9 mouse cellular contexts compared by ENCODE assay signal in the genomic region with DNA sequence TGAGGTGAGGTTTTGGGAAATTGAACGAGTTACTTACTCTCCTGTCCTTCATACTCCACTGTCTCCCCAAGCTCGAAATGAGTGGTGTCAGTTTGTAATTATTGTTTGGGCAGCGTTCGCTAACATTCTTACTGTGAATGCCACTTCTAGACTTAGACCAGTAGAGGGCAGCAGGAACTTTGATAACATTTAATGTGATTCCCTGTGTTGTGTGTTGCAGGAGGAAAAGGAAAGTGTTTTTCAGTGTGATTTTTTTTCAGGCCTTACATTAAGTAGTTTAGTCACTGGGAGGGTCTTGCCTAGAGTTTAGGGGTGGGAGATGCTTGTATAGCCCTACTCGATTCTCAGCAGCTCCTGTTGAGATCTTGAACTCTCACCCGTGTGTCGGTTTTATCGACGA. TPM values are rescaled to one million over a fixed set of nuclear protein-coding genes. Genes with fewer than 3 reads are reported as not detected.
A peak's percentile ranks its signal among the peaks of the same experiment; 100 is the strongest.
DNase-seq lines count a peak whose midpoint lies in the region; ATAC-seq and TF ChIP-seq lines count a peak whose summit lies in the region.
"Had no signal": no experiment of that assay in that cellular context is flagged by ENCODE, and none has a peak within 500 bp of the region (broad histone marks: within the 10 kb centered on the region; RNA-seq: fewer than 3 reads in every experiment).

No protein-coding gene starts in this region.

- TF ChIP-seq POLR2A in brain, embryonic 14.5 days (IDR thresholded peaks at IDR 0.05; ENCODE audit: borderline replicate concordance, extremely low read depth, insufficient read depth, insufficient read length, poor library complexity, severe bottlenecking), result no peak
- TF ChIP-seq POLR2A in limb, embryonic 14.5 days (IDR thresholded peaks at IDR 0.05; ENCODE audit: borderline replicate concordance, extremely low read depth, insufficient read depth, insufficient read length), result no peak

- TF ChIP-seq CTCF in C2C12 (IDR thresholded peaks at IDR 0.05; ENCODE audit: control insufficient read depth, insufficient read depth, insufficient read length), result no peak
- peak; percentile 55; the same call in 1 of the 2 replicates for TF ChIP-seq CTCF in brain, embryonic 14.5 days (IDR thresholded peaks at IDR 0.05; ENCODE audit: borderline replicate concordance, extremely low read depth, insufficient read depth, insufficient read length)

- peak overlapping the region; percentile 14 for H3ac ChIP-seq in C2C12 (ENCODE audit: control insufficient read depth, insufficient read length, low read depth)

- H3K9me3 ChIP-seq in heart, embryonic 14.5 days (ENCODE audit: control insufficient read depth, low read length), result no peaks in the 10 kb centered on the region
- H3K9me3 ChIP-seq in limb, embryonic 14.5 days (ENCODE audit: control insufficient read depth, low read length), result no peaks in the 10 kb centered on the region
- H3K9me3 ChIP-seq: neural tube, embryonic 12.5 days had no signal

- H3K36me3 ChIP-seq in C2C12 (ENCODE audit: control insufficient read depth, insufficient read depth), result no peaks in the 10 kb centered on the region
- H3K36me3 ChIP-seq in heart, embryonic 14.5 days (ENCODE audit: control insufficient read depth, insufficient read depth, low read length), result no peaks in the 10 kb centered on the region
- H3K36me3 ChIP-seq in limb, embryonic 14.5 days (ENCODE audit: control insufficient read depth, insufficient read depth, low read length), result no peaks in the 10 kb centered on the region
- H3K36me3 ChIP-seq: neural tube, embryonic 12.5 days had no signal

- H3K4me1 ChIP-seq in heart, embryonic 14.5 days (ENCODE audit: control insufficient read depth in 2 of 2, insufficient read depth in 2 of 2, low read length in 2 of 2), result peaks cover 22 to 42% of the 10 kb centered on the region in 2 experiments
- H3K4me1 ChIP-seq in limb, embryonic 14.5 days (ENCODE audit: control insufficient read depth, insufficient read depth, low read length), result peaks cover 11% of the 10 kb centered on the region

- no peak for ATAC-seq in heart, embryonic 14.5 days (ENCODE audit: insufficient number of reproducible peaks, insufficient read depth, low FRiP score, low read depth)
- peak; percentile 51; the same call in 1 of the 2 replicates for ATAC-seq in limb, embryonic 14.5 days (ENCODE audit: low FRiP score, low read depth)

- WGBS in heart, embryonic 14.5 days, result 34% methylated on average over 9 of the region's 9 CpGs
- WGBS in limb, embryonic 14.5 days, result 44% methylated on average over 9 of the region's 9 CpGs

- 0 out of 2 replicates have a peak overlapping the region, but pooled peaks have one; percentile 34 for H3K4me2 ChIP-seq in heart, embryonic 14.5 days (ENCODE audit: low read length)
- H3K4me2 ChIP-seq in limb, embryonic 14.5 days (replicated peaks; ENCODE audit: low read depth, low read length, severe bottlenecking), result no peak overlapping the region
- H3K4me2 ChIP-seq: neural tube, embryonic 12.5 days had no signal

- no peaks in the 10 kb centered on the region for H3K27me3 ChIP-seq in C2C12 (ENCODE audit: control insufficient read depth, insufficient read depth, insufficient read length)
- no peaks in the 10 kb centered on the region for H3K27me3 ChIP-seq in heart, embryonic 14.5 days (ENCODE audit: control insufficient read depth, insufficient read depth, low read length)
- H3K27me3 ChIP-seq in limb, embryonic 14.5 days (ENCODE audit: control insufficient read depth, insufficient read depth, low read length), result no peaks in the 10 kb centered on the region
- H3K27me3 ChIP-seq: neural tube, embryonic 12.5 days had no signal

- no peaks in the 10 kb centered on the region for H3K79me3 ChIP-seq in C2C12 (ENCODE audit: low read depth)

- H3K27ac ChIP-seq in heart, embryonic 14.5 days (replicated peaks in 1 of 2; ENCODE audit: control insufficient read depth in 1 of 2, insufficient read depth in 1 of 2, low read depth in 2 of 2, low read length in 2 of 2), result peak overlapping the region; percentile 12 to 43; a peak in 2 of 4 replicates
- no peak overlapping the region for H3K27ac ChIP-seq in limb, embryonic 14.5 days (replicated peaks; ENCODE audit: low read depth, low read length)
- H3K27ac ChIP-seq: neural tube, embryonic 12.5 days had no signal

- no peak overlapping the region for H3K4me3 ChIP-seq in C2C12 (ENCODE audit: insufficient read depth, poor library complexity, severe bottlenecking)
- H3K4me3 ChIP-seq in heart, embryonic 14.5 days (ENCODE audit: control insufficient read depth in 1 of 2, insufficient read depth in 1 of 2, low read depth in 1 of 2, low read length in 2 of 2), result no peak overlapping the region
- H3K4me3 ChIP-seq in limb, embryonic 14.5 days (replicated peaks; ENCODE audit: low read length), result no peak overlapping the region
- H3K4me3 ChIP-seq: neural tube, embryonic 12.5 days had no signal

- peak overlapping the region; percentile 42 for H3K9ac ChIP-seq in heart, embryonic 14.5 days (ENCODE audit: low read length)
- no peak overlapping the region for H3K9ac ChIP-seq in limb, embryonic 14.5 days (ENCODE audit: low read depth, low read length, severe bottlenecking)
- H3K9ac ChIP-seq: neural tube, embryonic 12.5 days had no signal

- no peaks in the 10 kb centered on the region for H3K79me2 ChIP-seq in C2C12 (ENCODE audit: control insufficient read depth, insufficient read depth)

- intact Hi-C loops in heart, postnatal 25 days (cut with DNase I), result loop anchor here (1.0 to 5.0 kb wide), 3 partner anchors 59 to 121 kb away; no protein-coding TSS in a partner anchor

- DNase-seq in heart, adult 8-10 months (ENCODE audit: low spot score), result peak; percentile 74
- no peak for DNase-seq in heart, postnatal 25 days (ENCODE audit: low spot score)
- DNase-seq in brain, embryonic 14.5 days (ENCODE audit: low read depth), result peak; percentile 77
- peak; percentile 89 for DNase-seq in limb, embryonic 14.5 days (ENCODE audit: low spot score)
- DNase-seq in retina, adult 2 months (ENCODE audit: low read depth, low spot score), result peak; percentile 29
- no peak for DNase-seq in urinary bladder, postnatal 36 days (ENCODE audit: low spot score in 2 of 2)

TF ChIP-seq in C2C12, 6 proteins besides CTCF, POLR2A, EP300 and RAD21:
- TF ChIP-seq USF1 (IDR thresholded peaks at IDR 0.05; ENCODE audit: low read depth), result no peak
- no peak for TF ChIP-seq MAX (IDR thresholded peaks at IDR 0.05)
- TF ChIP-seq MYOD1 (IDR thresholded peaks at IDR 0.05; ENCODE audit: control insufficient read depth, insufficient read length, low read depth), result no peak
- no peak for TF ChIP-seq CEBPB (IDR thresholded peaks at IDR 0.05; ENCODE audit: low read depth)
- TF ChIP-seq FOSL1 (IDR thresholded peaks at IDR 0.05; ENCODE audit: insufficient read depth, low read length, poor library complexity, severe bottlenecking), result no peak
- no peak for TF ChIP-seq MYOG (IDR thresholded peaks at IDR 0.05; ENCODE audit: control insufficient read depth, extremely low read depth, insufficient read length)

RNA-seq across cellular contexts. Expression of a gene that starts 3.5 kb away (rescaled TPM):
- total RNA-seq in heart, adult 8-10 months (2022), result 10 to 100 TPM; 17.9 to 24.4 (median 22.7) TPM
- 10 to 100 TPM; 16.8 to 17.8 TPM for total RNA-seq in heart, postnatal 25 days (2021)
- not detected for polyA plus RNA-seq in C2C12 (2012; fragmentation: generic; extraction: Trizol)
- polyA plus RNA-seq in brain, embryonic 14.5 days (2012; rRNA removed), result 0.18 and 0.41 TPM in 2 replicates
- 9.5 and 11.2 TPM in 2 replicates for polyA plus RNA-seq in heart, embryonic 14.5 days (2014; fragmentation: Nextera tagmentation; extraction: Ambion mirVana)
- 2.2 and 3.1 TPM in 2 replicates for polyA plus RNA-seq in limb, embryonic 14.5 days (2012; rRNA removed)
- 2.6 and 2.8 TPM in 2 replicates for polyA plus RNA-seq in limb, embryonic 14.5 days (2014; fragmentation: Nextera tagmentation; extraction: Ambion mirVana)

RNA-seq across cellular contexts. Expression of a gene that starts 14.6 kb away (rescaled TPM):
- total RNA-seq in heart, adult 8-10 months (2022), result 100 to 1,000 TPM; 260 to 429 (median 309) TPM
- total RNA-seq in heart, postnatal 25 days (2021), result 100 to 1,000 TPM; 365 to 487 TPM
- 472 TPM for polyA plus RNA-seq in C2C12 (2012; fragmentation: generic; extraction: Trizol)
- polyA plus RNA-seq in brain, embryonic 14.5 days (2012; rRNA removed), result 8.8 and 11.5 TPM in 2 replicates
- 457 and 563 TPM in 2 replicates for polyA plus RNA-seq in heart, embryonic 14.5 days (2014; fragmentation: Nextera tagmentation; extraction: Ambion mirVana)
- polyA plus RNA-seq in limb, embryonic 14.5 days (2012; rRNA removed), result 534 and 645 TPM in 2 replicates
- polyA plus RNA-seq in limb, embryonic 14.5 days (2014; fragmentation: Nextera tagmentation; extraction: Ambion mirVana), result 338 and 360 TPM in 2 replicates

RNA-seq across cellular contexts. Expression of a gene that starts 25.8 kb away (rescaled TPM):
- not detected for total RNA-seq in heart, adult 8-10 months (2022)
- not detected for total RNA-seq in heart, postnatal 25 days (2021)
- polyA plus RNA-seq in C2C12 (2012; fragmentation: generic; extraction: Trizol), result 0.11 TPM
- 0.43 and 0.63 TPM in 2 replicates for polyA plus RNA-seq in brain, embryonic 14.5 days (2012; rRNA removed)
- polyA plus RNA-seq in heart, embryonic 14.5 days (2014; fragmentation: Nextera tagmentation; extraction: Ambion mirVana), result not detected in 2 replicates
- polyA plus RNA-seq in limb, embryonic 14.5 days (2012; rRNA removed), result 0.92 and 0.97 TPM in 2 replicates
- polyA plus RNA-seq in limb, embryonic 14.5 days (2014; fragmentation: Nextera tagmentation; extraction: Ambion mirVana), result 1.4 and 2.0 TPM in 2 replicates

RNA-seq across cellular contexts. Expression of a gene that starts 33.0 kb away (rescaled TPM):
- 10 to 100 TPM; 60.9 to 70.3 (median 65.5) TPM for total RNA-seq in heart, adult 8-10 months (2022)
- total RNA-seq in heart, postnatal 25 days (2021), result 10 to 100 TPM; 57.0 to 63.3 TPM
- 65.9 TPM for polyA plus RNA-seq in C2C12 (2012; fragmentation: generic; extraction: Trizol)
- 64.3 and 81.9 TPM in 2 replicates for polyA plus RNA-seq in brain, embryonic 14.5 days (2012; rRNA removed)
- 67.7 and 69.5 TPM in 2 replicates for polyA plus RNA-seq in heart, embryonic 14.5 days (2014; fragmentation: Nextera tagmentation; extraction: Ambion mirVana)
- polyA plus RNA-seq in limb, embryonic 14.5 days (2012; rRNA removed), result 87.0 and 96.5 TPM in 2 replicates
- polyA plus RNA-seq in limb, embryonic 14.5 days (2014; fragmentation: Nextera tagmentation; extraction: Ambion mirVana), result 100 and 110 TPM in 2 replicates

RNA-seq across cellular contexts. Expression of a gene that starts 33.6 kb away (rescaled TPM):
- 1 to 10 TPM in 1 of 4 experiments, under 1 TPM in 3; 0.89 to 1.6 (median 0.94) TPM for total RNA-seq in heart, adult 8-10 months (2022)
- 1 to 10 TPM in 1 of 2 experiments, under 1 TPM in 1; 0.62 to 2.0 TPM for total RNA-seq in heart, postnatal 25 days (2021)
- polyA plus RNA-seq in C2C12 (2012; fragmentation: generic; extraction: Trizol), result 0.13 TPM
- polyA plus RNA-seq in brain, embryonic 14.5 days (2012; rRNA removed), result 0.49 and 0.51 TPM in 2 replicates
- 1.1 and 2.3 TPM in 2 replicates for polyA plus RNA-seq in heart, embryonic 14.5 days (2014; fragmentation: Nextera tagmentation; extraction: Ambion mirVana)
- 0.73 and 1.7 TPM in 2 replicates for polyA plus RNA-seq in limb, embryonic 14.5 days (2012; rRNA removed)
- 1.3 and 1.9 TPM in 2 replicates for polyA plus RNA-seq in limb, embryonic 14.5 days (2014; fragmentation: Nextera tagmentation; extraction: Ambion mirVana)

Comparison
In these comparisons a context has a peak if more than half of its experiments do, and no peak if none do; other contexts are left out.
1. DNase-seq: peak in heart, adult 8-10 months (single experiment), brain, embryonic 14.5 days (single experiment), limb, embryonic 14.5 days (single experiment) and retina, adult 2 months (single experiment); none in heart, postnatal 25 days (single experiment) and urinary bladder, postnatal 36 days (0 of 2).
2. RNA of a gene that starts 14.6 kb away (polyA plus RNA-seq): 338 to 645 TPM in limb, embryonic 14.5 days, 457 to 563 TPM in heart, embryonic 14.5 days and 472 TPM in C2C12 (single experiment); 8.8 to 11.5 TPM in brain, embryonic 14.5 days; every median in the first group is over 10 times any median in the second.